Mouse (Mus musculus) frontal cortex, adult (tissue): Measurements from ENCODE around the gene Syngr3.
"Not testable (repeated sequence)": the region's sequence is repeated elsewhere in the genome, so short reads cannot be mapped to it uniquely, and the experiment has no call there.

Experiments
- ATAC-seq: cut with Nextera tagmentation; 2 replicates; pipeline ENCODE4 v1.9.2; 2017; ENCODE audit warnings: mild to moderate bottlenecking, moderate library complexity, mixed read lengths; ENCODE audit not compliant: low TSS enrichment

The Syngr3 gene

DNA sequence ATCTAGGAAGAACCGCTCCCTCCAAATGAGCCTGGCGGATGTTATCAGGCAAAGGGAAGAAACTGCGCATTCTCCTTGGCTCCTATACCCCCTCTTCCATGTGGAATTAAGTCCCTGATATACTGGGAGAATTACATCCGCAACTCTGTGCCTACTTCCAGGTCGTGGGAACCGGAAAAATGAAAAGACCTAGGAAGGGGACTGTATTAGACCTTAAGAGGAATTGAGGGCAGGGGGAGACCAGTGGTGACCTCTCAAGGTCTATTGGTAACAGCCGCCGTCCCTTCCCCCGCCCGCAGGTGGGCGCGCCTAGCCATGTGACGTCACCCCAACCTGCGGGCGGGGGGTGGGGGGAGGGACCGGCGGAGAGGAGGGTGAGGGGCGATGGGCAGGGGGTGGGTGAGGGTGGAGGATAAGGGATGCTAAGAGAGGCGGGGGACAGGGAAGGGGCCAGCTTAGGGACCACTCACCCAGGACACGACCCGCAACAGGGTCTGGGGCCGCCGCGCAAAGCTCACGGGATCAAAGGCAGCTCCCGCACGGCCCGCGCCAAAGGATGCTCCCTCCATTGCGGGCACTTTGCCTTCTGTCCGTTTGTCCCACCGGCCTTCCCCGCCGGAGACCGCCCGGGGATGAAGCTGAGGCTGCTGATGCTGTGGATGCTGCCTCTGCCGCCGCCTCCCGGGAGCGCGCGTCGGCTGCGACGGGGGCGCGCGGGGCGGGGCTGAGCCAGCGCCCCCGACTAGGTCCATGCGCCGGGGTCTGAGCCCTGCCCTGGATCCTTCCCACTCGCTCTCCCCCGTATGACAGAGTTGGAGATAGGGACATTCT, at the start of gene Syngr3:
Gene Syngr3 (minus strand): TSS at position 705 of the 831 bp plus-strand sequence.
- ATAC-seq, result peak; percentile 51; the same call in 1 of the 2 replicates

DNA sequence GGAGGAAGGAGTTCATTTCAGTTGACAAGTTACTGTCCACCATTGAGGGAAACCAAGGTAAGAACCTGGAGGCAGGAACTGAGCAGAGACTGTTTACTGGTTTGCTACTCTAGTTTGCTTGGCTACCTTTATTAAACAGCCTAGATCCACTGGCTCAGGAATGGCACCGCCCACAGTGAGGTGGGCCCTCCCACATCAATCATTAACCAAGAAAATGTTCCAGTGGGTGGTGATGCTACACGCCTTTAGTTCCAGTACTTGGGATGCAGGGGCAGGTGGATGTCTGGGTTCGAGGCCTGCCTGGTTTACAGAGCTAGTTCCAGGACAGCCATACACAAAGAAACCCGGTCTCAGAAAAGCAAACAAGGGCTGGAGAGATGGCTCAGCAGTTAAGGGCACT, 48.5 kb upstream of the Syngr3 start:
- no peak for ATAC-seq

DNA sequence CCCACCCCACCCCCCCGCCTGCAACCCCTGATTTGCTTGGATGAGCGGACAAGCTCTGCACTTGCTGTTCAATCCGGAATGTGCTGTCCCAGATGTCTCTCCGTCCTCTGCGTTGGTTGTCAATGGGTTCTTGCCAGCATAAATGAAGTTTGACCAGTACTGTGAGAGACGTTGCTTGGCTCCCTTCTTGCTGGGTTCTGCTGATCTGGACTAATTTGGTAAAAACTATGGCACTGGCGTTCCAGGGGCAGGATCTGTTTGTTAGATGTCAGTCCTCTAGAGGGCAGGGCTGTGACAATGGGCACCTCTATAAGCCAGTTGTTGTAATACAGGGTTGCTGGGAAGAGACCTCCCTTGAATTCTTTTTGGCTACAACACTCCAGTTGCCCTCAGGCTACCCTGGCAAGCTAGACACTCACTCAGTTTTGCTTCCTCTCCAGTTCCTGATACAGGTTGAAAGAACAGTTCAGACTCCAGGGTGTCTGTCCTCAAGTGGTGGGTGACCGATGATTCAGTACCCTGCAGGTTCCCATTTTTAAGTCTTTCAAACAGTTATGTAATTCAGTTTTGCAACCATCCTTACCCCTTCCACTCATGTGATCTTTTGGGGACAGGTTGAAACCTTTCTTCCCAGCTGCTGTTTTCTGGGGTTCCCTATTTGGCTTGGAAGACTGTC, 47.5 kb upstream of the Syngr3 start:
- no peak for ATAC-seq

DNA sequence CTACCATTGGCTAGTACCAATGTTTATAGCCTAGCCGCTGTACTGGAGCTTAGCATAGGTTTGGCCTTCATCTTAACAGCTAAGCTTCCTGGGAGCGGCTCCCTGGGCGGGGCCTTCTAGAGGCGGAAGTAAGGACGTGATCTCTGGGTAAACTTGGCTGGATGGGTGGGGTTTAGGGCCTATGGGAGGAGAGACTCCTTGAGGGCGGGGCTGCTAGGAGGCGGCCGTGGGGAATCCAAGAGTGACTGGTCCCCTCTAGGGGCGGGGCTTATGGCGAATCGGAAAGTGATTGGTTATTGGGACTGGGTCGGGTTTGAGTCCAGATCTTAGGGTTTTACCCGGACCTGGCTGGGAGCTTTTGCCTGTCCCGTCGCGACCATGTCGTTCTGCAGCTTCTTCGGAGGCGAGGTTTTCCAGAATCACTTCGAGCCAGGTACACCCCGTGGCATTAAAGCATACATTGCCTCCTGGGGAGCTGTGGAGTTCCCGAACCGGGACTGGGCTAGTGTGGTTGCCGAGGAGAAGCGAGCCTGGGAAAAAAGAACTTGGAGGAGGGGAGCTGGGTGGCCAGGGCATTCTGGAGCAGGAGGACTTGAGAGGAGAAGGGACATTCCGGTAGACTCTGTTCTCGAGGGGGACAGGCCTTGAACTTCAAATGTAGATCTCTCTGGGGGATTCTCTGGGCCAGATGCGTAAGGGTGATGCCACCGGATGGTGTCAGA, 46.7 kb upstream of the Syngr3 start, which contains the start of gene Msrb1:
Gene Msrb1 (plus strand): TSS at position 313 of the 722 bp plus-strand sequence.
- peak; percentile 95 for ATAC-seq

DNA sequence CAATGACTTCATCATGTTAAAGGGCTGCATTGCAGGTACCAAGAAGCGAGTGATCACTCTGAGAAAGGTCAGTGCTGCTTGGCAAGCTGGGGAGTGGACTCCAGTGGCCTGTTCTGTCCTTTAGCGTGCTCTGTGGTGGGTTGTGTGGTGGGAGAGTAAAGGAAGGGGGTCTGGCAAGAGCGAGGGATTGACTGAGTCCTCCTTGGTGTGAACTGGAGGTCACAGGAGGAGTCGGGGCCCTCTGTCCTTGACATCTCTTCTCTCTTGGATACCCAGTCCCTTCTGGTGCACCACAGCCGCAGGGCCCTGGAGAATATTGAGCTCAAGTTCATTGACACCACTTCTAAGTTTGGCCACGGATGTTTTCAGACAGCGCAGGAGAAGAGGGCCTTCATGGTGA, 45.7 kb upstream of the Syngr3 start:
- ATAC-seq, result no peak

DNA sequence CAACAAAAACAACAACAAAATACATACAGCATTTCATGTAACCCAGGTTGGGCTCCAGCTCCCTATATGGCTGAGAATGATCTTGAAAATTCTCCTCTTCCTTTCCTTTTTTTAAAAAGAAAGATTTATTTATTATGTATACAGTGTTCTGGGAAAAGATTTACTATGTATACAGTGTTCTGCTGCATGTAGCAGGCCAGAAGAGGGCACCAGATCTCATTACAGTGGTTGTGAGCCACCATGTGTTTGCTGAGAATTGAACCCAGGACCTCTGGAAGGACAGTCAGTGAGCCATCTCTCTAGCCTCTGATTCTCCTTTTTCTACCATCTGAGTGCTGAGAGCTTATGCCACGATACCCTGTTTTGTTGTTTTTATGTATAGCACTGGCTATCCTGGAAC, 44.8 kb upstream of the Syngr3 start:
- ATAC-seq, result no peak

DNA sequence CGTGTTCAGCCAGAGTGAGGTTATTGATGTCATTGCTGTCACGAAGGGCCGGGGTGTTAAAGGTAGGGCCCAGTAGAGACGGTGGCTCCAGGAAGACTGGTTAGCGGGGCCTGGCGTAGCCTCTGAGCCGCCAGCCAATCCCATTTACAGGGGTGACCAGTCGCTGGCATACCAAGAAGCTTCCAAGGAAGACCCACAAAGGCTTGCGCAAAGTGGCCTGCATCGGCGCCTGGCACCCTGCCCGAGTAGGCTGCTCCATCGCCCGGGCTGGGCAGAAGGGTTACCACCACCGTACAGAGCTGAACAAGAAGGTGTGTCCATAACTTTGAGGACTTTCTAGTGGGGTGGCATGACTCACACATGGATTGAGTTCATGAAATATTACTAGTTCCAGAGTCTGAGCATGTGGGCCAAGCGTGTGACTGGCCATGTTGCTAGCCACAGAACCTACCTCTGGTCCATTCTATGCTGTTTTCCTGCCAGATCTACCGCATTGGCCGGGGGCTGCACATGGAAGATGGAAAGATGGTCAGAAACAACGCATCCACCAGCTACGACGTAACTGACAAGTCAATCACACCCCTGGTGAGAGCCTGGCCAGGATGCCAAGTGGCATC, 43.8 kb upstream of the Syngr3 start:
- ATAC-seq, result no peak

DNA sequence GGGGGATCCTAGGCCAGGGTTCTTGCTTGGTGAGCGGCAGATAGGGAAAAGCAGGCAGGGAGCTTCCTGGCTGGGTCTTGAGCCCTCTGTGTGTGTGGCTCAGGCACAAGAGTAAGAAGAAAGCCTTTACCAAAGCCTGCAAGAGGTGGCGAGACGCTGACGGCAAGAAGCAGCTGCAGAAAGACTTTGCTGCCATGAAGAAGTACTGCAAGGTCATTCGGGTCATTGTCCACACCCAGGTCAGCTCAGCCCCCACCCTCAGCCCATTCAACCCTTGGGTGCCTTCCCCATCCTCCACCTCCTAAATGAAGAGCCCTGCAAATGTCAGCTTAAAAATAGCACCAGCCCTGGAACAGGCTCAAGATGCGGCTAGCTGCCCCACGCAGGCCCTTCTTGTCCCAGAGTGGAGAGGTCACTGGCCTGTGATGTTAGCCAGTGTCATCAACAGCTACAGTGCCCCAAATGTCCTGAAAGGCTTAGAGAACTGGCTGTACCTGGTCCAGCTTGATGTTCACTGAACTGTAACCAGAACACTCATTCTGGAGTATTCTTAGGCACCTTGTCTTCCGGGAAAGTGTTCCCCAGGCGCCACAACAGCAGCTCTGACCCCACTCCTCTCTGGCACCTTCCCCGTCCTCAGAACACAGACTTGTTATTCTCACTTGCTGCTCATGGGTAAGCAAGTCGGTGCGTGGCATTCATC, 42.6 kb upstream of the Syngr3 start:
- no peak for ATAC-seq

DNA sequence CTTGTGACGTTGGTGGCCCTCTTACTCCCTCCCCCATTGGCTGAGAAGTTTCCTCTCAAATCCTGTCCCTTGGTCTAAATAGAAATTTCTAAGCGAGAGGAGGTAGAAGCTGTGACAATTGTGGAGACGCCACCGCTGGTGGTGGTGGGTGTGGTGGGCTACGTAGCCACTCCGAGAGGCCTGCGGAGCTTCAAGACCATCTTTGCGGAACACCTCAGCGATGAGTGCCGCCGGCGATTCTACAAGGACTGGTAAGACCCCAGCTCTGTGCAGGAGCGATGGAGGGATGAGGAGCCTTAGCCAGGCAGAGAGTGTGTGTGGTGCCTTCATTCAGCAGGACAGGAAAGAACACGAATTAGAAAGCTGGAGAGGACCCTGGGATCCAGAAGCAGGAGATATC, 41.0 kb upstream of the Syngr3 start:
- ATAC-seq, result no peak

DNA sequence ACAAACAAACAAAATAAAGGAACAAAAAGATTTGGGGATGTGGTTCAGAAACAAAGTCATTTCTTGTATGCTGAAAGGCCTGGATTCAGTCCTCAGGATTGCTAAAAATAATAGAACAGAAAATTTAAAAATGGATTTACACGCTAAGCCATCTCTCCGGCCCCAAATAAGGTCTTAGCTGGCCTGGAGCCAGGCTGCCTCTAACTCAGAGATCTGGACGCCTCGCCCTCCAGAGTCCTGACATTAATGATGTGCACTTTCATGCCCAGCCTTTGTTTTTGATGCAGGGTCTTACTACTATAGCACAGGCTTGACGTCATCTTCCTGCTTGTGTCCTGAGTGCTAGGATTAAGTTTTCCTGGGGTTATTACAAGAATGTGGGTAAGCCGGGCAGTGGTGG, 39.3 kb upstream of the Syngr3 start:
- ATAC-seq, result no peak

DNA sequence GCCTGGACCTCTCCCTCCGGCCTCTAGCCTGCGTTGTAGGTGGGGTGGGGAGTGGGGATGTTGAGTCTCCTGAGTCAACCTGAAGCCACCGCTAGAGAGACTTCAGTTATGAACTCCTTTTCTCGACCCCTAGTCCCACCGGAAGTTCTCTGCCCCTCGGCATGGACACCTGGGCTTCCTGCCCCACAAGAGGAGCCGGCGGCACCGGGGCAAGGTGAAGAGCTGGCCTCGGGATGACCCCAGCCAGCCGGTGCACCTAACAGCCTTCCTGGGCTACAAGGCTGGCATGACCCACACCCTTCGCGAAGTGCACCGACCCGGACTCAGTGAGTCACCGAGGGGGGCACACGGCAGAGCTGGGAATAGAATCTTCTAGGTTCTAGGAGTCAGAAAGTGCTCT, 38.4 kb upstream of the Syngr3 start:
- no peak for ATAC-seq

DNA sequence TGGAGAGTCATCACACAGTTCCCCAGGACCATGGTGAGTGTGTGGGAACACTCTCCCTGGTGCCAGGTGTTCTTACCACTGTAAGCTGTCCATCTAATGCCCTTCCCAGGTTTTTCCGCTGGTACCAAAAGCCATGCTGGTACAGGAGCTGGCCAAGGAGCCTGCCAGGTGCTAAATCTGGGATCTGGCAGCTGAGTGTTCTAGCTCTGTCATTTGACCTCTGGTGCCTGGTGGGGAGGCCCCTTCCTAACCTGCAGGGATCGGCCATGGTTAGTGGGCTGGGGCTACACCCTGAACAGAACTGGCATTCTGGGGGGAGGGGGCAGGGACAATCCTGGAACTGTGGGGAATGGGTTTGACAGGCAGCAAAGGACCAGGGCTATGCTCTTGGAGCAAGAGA, 37.9 kb upstream of the Syngr3 start, which contains the start of gene Rpl3l:
Gene Rpl3l (plus strand): TSS at position 203 of the 400 bp plus-strand sequence.
- ATAC-seq, result no peak

DNA sequence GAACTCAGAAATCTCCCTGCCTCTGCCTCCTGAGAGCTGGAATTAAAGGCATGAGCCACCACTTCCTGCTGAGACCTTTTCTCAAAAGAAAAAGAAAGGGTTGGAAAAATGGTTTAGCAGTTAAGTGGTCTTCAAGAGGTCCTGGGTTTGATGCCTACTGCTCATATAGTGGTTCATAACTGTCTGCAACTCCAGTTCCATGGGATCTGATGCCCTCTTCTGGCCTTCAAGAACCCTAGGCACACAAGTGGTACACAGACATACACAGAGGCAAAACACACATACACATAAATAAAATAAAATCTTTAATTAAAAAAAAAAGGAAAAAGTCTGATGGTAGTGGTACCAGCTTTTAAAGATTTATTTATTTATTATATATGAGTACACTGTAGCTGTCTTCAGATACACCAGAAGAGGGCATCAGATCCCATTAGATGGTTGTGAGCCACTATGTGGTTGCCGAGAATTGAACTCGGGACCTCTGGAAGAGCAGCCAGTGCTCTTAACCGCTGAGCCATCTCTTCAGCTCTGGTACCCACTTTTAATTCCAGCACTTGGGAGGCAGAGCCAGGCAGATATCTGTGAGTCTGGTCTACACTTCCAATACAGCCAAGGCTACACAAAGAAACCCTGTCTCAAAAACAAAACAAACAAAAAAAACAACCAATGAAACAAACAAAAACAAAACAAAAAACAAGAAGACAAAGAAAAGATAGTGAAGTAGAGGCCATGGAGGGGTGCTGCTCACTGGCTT, 36.1 kb upstream of the Syngr3 start:
- no peak for ATAC-seq

DNA sequence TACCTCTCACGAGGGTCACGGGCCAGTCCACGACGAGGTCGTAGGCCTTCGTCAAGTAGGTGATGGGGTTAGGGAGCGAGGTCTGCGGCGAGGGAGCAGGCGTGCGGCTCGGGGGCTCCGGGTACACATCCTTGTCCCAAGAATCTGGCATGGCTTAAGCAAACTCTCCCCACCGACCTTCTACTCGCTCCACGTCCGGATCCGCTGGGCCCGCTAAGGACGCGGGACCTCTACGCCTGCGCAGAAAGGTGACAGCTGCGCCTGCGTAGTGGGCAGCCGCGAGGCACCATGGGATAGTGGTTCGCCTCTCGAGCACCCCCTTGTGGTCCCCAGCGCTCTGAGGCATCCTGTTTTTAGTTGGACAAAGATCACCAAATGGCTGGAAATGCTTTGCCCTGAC, 34.4 kb upstream of the Syngr3 start, which contains the start of gene Ndufb10:
Gene Ndufb10 (minus strand): TSS at position 295 of the 400 bp plus-strand sequence.
- peak; percentile 79 for ATAC-seq

DNA sequence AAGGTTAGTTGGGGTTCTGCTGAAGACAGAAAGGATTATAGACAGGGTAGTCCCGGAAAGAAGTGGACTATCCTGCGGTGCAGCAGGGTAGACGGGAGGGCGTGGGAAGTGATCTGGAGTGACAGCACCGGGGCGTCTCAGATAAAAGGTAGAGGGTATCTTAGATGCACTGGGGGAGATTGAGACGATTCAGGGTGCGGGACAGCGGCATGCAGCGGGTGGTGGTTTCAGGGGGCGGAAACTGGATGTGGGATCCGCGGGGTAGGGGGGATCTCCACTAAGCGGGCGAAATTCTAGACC, 34.1 kb upstream of the Syngr3 start:
- ATAC-seq, result 0 out of 2 replicates have a peak, but pooled peaks have one; percentile 5

DNA sequence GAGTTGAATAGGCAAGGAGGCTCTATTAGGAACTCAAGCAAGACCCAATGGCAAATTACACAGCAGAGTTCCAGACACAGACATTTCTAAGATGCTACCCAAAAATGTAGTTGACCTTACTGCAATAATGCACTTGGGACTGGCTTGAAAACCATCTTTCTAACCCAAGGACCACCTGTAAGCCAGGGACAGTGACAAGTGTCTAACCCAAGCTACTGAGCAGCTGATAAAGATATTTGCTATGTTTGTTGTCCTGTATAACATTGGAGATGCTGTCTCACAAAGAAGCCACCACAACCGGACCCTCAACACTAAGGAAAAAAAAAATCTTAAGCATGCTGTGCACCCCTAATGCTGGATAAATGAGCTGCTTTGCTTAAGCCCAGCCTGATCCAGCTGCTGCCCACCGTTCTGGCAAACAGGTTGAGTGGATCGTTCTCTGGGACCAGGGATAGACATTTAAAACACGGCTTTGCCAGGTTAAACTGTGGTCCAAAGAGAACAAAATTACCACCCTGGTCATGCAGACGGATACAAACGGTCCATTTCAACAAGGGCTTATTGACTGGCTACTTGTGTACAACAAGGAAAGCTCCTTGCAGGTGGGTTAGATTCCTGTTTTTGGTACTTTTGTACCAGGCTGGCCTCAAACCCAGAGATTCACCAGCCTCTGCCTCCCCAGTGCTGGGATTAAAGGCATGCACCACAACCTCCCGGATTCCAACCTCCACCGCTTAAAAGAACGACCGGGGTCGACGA, 33.5 kb upstream of the Syngr3 start:
- ATAC-seq, result no peak

DNA sequence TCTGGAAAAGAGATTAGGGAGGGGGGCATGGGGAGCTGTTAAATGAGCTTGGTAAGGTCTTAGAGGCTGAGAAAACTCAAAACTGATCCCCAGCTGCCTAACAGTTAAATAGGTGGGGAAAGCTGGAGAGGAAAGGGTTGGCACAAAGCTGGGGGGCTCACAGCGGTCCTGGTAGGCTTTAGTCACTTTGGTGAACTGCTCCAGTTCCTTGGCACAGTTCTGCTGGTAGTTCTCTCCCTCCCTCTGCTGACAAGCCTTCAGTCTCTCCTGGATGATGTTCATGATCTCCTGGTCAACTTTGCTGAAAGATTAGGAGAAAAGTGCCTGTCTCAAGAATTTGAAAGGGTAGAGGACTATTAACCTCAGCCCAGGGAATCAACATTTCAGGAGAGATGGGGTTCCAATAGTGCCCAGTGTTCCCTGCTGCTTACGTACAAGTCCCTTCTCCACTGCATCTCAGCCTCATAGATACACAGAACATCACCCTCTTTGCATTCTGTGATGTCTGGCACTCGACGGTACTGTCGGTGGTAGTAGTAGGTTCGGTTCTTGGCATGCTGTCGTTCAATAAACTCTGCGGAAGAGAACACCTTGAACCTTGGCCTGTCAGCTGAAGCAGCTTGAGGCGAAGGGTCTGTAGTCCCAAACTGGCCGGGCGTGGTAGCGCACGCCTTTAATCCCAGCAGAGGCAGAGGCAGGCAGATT, 32.6 kb upstream of the Syngr3 start:
- no peak for ATAC-seq

DNA sequence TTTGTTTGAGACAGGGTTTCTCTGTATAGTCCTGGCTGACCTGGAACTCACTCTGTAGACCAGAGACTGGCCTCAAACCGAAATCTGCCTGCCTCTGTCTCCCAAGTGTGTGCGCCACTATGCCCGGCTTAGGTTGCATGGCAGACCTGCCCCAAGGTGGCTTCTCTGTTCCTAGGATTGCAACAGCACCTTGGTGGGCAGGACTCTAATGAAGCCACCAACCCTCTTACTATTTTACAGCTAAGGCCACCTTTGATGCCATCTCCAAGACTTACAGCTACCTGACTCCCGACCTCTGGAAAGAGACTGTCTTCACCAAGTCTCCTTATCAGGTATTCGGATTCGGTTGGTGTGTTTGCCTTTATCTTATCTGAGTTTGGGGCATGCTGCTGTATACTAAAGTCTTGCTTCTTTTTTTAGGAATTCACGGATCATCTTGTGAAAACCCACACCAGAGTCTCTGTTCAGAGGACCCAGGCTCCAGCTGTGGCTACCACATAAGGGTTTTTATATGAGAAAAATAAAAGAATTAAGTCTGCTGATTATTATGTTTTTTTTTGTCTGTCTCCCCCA, 31.7 kb upstream of the Syngr3 start:
- not testable (repeated sequence) for ATAC-seq

DNA sequence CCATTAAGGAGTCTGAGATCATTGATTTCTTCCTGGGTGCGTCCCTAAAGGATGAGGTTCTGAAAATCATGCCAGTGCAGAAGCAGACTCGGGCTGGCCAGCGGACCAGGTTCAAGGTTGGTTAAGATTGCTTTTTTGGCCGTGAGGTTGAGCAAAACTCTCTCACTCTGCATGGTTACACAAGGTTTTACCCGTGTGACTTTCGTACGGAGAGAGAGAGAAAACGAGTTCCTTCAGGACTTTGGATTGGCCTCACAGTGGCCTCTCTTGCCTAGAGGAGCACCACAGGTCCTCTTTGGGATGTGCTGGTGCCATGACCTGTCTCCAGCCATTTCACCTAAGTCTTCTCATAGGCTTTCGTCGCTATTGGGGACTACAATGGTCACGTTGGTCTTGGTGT, 30.9 kb upstream of the Syngr3 start:
- not testable (repeated sequence) for ATAC-seq
